Mouse (Mus musculus): ENCODE measurements around the gene Hist1h2bh. TPM values are rescaled to one million over a fixed set of nuclear protein-coding genes. Genes with fewer than 3 reads are reported as not detected.
A peak's percentile ranks its signal among the peaks of the same experiment; 100 is the strongest.

Hist1h2bh gene
- polyA plus RNA-seq, 1 experiment, result 5.1 TPM

DNA sequence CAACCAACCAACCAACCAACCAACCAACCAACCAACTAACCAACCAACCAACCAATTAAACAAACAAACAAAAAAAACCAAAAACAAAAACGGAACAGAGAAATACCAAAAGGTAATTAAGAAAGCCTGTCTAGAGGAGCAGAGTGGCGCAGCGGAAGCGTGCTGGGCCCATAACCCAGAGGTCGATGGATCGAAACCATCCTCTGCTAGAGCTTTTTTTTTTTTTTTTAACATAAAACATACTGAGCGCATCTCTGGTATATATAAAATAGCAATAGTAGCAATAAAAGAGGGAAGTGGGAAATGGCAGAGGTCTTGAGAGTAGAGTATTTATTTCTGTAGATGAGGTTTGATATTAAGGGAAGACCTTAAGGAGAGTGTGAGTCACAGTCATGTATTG lies 43.2 kb downstream of the Hist1h2bh start:
- TF ChIP-seq POLR2A (IDR thresholded peaks at IDR 0.05; ENCODE audit: low read depth, low read length) (no peak), CTCF (IDR thresholded peaks at IDR 0.05; ENCODE audit: extremely low read depth, insufficient read length, insufficient replicate concordance, low read depth, low read length) (no peak)
- Histone ChIP-seq H3K4me1 (ENCODE audit: control insufficient read depth, insufficient read depth, insufficient read length, low read length) (peaks cover 3% of the 10 kb centered on the region; the same call in 1 of the 2 replicates), H3K4me3 (ENCODE audit: low read depth, low read length) (no peak overlapping the region), H3K27me3 (ENCODE audit: control insufficient read depth, insufficient read depth, low read length) (no peaks in the 10 kb centered on the region), H3K36me3 (ENCODE audit: control insufficient read depth, insufficient read depth, low read length) (no peaks in the 10 kb centered on the region), H3K27ac (ENCODE audit: insufficient read depth, low read depth, low read length) (no peak overlapping the region)
- 70% methylated on average over 7 of the region's 7 CpGs for WGBS

DNA sequence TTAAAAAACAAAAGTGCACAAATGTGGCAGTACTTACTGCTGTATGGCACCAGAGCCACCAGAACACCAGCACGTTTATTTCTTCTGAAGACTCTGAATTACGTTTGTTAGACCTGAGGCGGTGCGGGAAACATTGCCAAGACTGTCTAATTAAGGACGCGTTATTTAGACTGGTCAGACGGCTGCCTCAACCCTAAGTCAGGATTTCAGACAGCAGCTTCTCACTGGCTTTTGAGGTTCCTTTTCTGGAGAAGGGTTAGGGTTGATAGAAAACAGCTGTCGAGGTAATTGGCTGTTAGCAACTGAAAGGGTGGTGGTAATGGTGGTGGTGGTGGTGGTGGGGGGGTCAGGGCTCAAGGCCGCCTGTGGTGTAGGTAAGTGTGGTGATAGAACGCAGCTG lies 44.5 kb downstream of the Hist1h2bh start:
- no peak overlapping the region for H3K27ac ChIP-seq (ENCODE audit: insufficient read depth, low read depth, low read length)
- 25% methylated on average over 10 of the region's 10 CpGs for WGBS
- no peak overlapping the region for H3K4me3 ChIP-seq (ENCODE audit: low read depth, low read length)
- no peaks in the 10 kb centered on the region for H3K27me3 ChIP-seq (ENCODE audit: control insufficient read depth, insufficient read depth, low read length)
- peaks cover 3% of the 10 kb centered on the region; the same call in 1 of the 2 replicates for H3K4me1 ChIP-seq (ENCODE audit: control insufficient read depth, insufficient read depth, insufficient read length, low read length)
- TF ChIP-seq POLR2A (IDR thresholded peaks at IDR 0.05; ENCODE audit: low read depth, low read length), result no peak
- no peak for TF ChIP-seq CTCF (IDR thresholded peaks at IDR 0.05; ENCODE audit: extremely low read depth, insufficient read length, insufficient replicate concordance, low read depth, low read length)
- no peaks in the 10 kb centered on the region for H3K36me3 ChIP-seq (ENCODE audit: control insufficient read depth, insufficient read depth, low read length)

DNA sequence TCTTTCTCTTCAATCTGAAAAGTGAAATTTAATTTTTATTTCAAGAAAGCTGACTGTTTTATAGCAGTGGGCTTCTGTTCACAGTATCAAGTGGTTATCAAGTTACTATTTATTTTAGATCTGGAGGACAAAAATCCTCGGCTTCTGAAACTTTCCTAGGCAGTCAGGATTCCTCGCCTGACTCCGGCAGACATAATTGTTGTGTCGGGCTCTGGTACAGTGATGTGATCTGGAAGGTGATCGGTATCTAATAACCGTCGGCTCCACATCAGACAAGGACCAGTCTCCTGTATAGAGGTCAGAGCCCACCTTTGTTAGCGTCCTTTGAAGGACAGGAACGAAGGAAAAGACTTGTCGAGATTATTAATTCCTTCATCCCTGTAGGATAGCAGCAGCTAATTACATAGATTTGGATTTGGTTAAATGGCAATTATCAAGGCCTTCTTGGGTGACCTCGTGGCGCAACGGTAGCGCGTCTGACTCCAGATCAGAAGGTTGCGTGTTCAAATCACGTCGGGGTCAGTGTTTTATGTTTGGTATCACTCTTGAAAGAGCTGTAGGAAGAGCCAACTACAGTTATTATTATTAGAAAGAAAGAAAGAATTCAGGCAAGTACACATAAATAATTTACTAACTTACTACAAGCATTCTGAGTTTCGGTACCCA lies 45.4 kb downstream of the Hist1h2bh start:
- Histone ChIP-seq H3K36me3 (ENCODE audit: control insufficient read depth, insufficient read depth, low read length) (no peaks in the 10 kb centered on the region), H3K27me3 (ENCODE audit: control insufficient read depth, insufficient read depth, low read length) (no peaks in the 10 kb centered on the region), H3K27ac (ENCODE audit: insufficient read depth, low read depth, low read length) (no peak overlapping the region), H3K4me1 (ENCODE audit: control insufficient read depth, insufficient read depth, insufficient read length, low read length) (peaks cover 3% of the 10 kb centered on the region; the same call in 1 of the 2 replicates), H3K4me3 (ENCODE audit: low read depth, low read length) (no peak overlapping the region)
- TF ChIP-seq POLR2A (IDR thresholded peaks at IDR 0.05; ENCODE audit: low read depth, low read length), result no peak
- TF ChIP-seq CTCF (IDR thresholded peaks at IDR 0.05; ENCODE audit: extremely low read depth, insufficient read length, insufficient replicate concordance, low read depth, low read length), result no peak
- WGBS, result 42% methylated on average over 19 of the region's 19 CpGs

DNA sequence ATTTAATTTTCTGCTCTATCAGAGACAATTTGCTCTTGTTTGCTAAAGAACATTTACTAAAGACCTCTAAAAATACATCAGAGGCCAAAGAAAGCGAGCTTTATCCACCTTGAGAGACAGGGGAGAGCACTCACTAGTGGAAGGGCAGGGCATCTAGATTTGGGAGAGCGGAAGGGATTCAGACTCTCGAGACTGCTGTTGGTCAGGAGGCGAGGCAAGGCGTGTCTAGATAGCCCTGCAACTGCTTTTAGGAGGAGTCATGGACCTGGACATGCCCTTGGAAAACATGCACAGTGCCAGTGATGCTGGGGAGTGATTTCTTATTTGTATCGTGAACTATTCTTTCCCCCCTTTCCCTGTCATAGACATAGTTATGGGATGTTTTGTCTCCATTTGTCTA lies 47.7 kb downstream of the Hist1h2bh start:
- no peak overlapping the region for H3K27ac ChIP-seq (ENCODE audit: insufficient read depth, low read depth, low read length)
- peaks cover 3% of the 10 kb centered on the region; the same call in 1 of the 2 replicates for H3K4me1 ChIP-seq (ENCODE audit: control insufficient read depth, insufficient read depth, insufficient read length, low read length)
- no peak for TF ChIP-seq CTCF (IDR thresholded peaks at IDR 0.05; ENCODE audit: extremely low read depth, insufficient read length, insufficient replicate concordance, low read depth, low read length)
- no peak for TF ChIP-seq POLR2A (IDR thresholded peaks at IDR 0.05; ENCODE audit: low read depth, low read length)
- no peaks in the 10 kb centered on the region for H3K36me3 ChIP-seq (ENCODE audit: control insufficient read depth, insufficient read depth, low read length)
- 69% methylated on average over 6 of the region's 6 CpGs for WGBS
- no peaks in the 10 kb centered on the region for H3K27me3 ChIP-seq (ENCODE audit: control insufficient read depth, insufficient read depth, low read length)
- no peak overlapping the region for H3K4me3 ChIP-seq (ENCODE audit: low read depth, low read length)

DNA sequence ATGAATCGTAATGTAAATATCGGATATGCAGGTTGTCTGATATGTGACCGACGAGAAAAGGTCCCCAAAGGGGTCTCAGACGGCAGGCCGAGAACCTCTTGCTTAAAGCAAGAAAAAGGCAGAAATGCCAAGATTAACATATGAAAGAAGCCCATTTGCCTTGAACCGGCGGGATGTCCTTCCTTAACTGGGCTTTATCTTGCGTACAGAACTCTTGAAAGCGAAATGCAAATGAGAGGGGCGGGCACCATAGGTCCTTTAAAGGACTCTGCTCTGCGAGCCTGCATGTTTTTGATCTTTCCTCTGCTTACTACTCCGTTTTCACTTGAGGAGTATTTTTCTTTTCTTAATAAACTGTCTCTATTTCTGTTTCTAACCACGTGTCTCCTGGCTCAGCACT lies 51.2 kb downstream of the Hist1h2bh start:
- TF ChIP-seq POLR2A (IDR thresholded peaks at IDR 0.05; ENCODE audit: low read depth, low read length) (no peak), CTCF (IDR thresholded peaks at IDR 0.05; ENCODE audit: extremely low read depth, insufficient read length, insufficient replicate concordance, low read depth, low read length) (no peak)
- H3K36me3 ChIP-seq (ENCODE audit: control insufficient read depth, insufficient read depth, low read length), result no peaks in the 10 kb centered on the region
- no peaks in the 10 kb centered on the region for H3K4me1 ChIP-seq (ENCODE audit: control insufficient read depth, insufficient read depth, insufficient read length, low read length)
- H3K27ac ChIP-seq (ENCODE audit: insufficient read depth, low read depth, low read length), result no peak overlapping the region
- H3K4me3 ChIP-seq (ENCODE audit: low read depth, low read length), result peak overlapping the region; percentile 15; the same call in 1 of the 2 replicates
- H3K27me3 ChIP-seq (ENCODE audit: control insufficient read depth, insufficient read depth, low read length), result no peaks in the 10 kb centered on the region
- 26% methylated on average over 14 of the region's 14 CpGs for WGBS

Other genes starting within 250 kb of the Hist1h2bh start
- gene Zfp322a, start 174.2 kb downstream of the Hist1h2bh start, polyA plus RNA-seq (2012; rRNA removed), result 0.15 and 0.20 TPM in 2 replicates
- gene Abt1, start 119.5 kb downstream of the Hist1h2bh start, polyA plus RNA-seq (2012; rRNA removed), result 0.95 and 1.2 TPM in 2 replicates
- gene Btn1a1, start 77.5 kb downstream of the Hist1h2bh start, polyA plus RNA-seq (2012; rRNA removed), result 0.05 TPM in 1 of 2 replicates, not detected in the other
- gene Btn2a2, start 54.5 kb downstream of the Hist1h2bh start, polyA plus RNA-seq (2012; rRNA removed), result not detected in 2 replicates
- 39.6 and 71.6 TPM in 2 replicates for gene Hist1h4h, start 12.3 kb downstream of the Hist1h2bh start, polyA plus RNA-seq (2012; rRNA removed)
- 631 and 1,420 TPM in 2 replicates for gene Hist1h2af, start 9.5 kb downstream of the Hist1h2bh start, polyA plus RNA-seq (2012; rRNA removed)
- 43.4 and 65.8 TPM in 2 replicates for gene Hist1h3g, start 8.0 kb downstream of the Hist1h2bh start, polyA plus RNA-seq (2012; rRNA removed)
- 9.6 and 13.1 TPM in 2 replicates for gene Hist1h3f, start 660 bp upstream of the Hist1h2bh start, polyA plus RNA-seq (2012; rRNA removed)
- gene Hist1h4f, start 8.3 kb upstream of the Hist1h2bh start, polyA plus RNA-seq (2012; rRNA removed), result 13.6 and 21.3 TPM in 2 replicates
- gene Hist1h1d, start 9.9 kb upstream of the Hist1h2bh start, polyA plus RNA-seq (2012; rRNA removed), result 0.27 and 0.29 TPM in 2 replicates
- gene Hist1h3e, start 19.0 kb upstream of the Hist1h2bh start, polyA plus RNA-seq (2012; rRNA removed), result 27.6 and 43.3 TPM in 2 replicates
- 27.3 and 38.0 TPM in 2 replicates for gene Hist1h2ae, start 27.8 kb upstream of the Hist1h2bh start, polyA plus RNA-seq (2012; rRNA removed)
- gene Hist1h2bg, start 28.0 kb upstream of the Hist1h2bh start, polyA plus RNA-seq (2012; rRNA removed), result 32.8 and 51.3 TPM in 2 replicates
- gene Hist1h2bf, start 30.8 kb upstream of the Hist1h2bh start, polyA plus RNA-seq (2012; rRNA removed), result 9.0 and 24.6 TPM in 2 replicates
- 21.3 and 30.3 TPM in 2 replicates for gene Hist1h2ad, start 31.0 kb upstream of the Hist1h2bh start, polyA plus RNA-seq (2012; rRNA removed)
- 11.5 and 24.2 TPM in 2 replicates for gene Hist1h3d, start 32.4 kb upstream of the Hist1h2bh start, polyA plus RNA-seq (2012; rRNA removed)
- gene Hist1h4d, start 38.2 kb upstream of the Hist1h2bh start, polyA plus RNA-seq (2012; rRNA removed), result 10.1 and 13.8 TPM in 2 replicates
- gene Hist1h2be, start 77.7 kb upstream of the Hist1h2bh start, polyA plus RNA-seq (2012; rRNA removed), result 1.5 and 1.8 TPM in 2 replicates
- gene Hist1h1e, start 79.2 kb upstream of the Hist1h2bh start, polyA plus RNA-seq (2012; rRNA removed), result 2.2 and 2.4 TPM in 2 replicates
- gene Hist1h2ac, start 140.6 kb upstream of the Hist1h2bh start, polyA plus RNA-seq (2012; rRNA removed), result 3.1 and 4.0 TPM in 2 replicates
- 210 and 772 TPM in 2 replicates for gene Hist1h2bc, start 140.8 kb upstream of the Hist1h2bh start, polyA plus RNA-seq (2012; rRNA removed)
- not detected in 2 replicates for gene Hist1h1t, start 152.4 kb upstream of the Hist1h2bh start, polyA plus RNA-seq (2012; rRNA removed)
- gene Hist1h4c, start 155.1 kb upstream of the Hist1h2bh start, polyA plus RNA-seq (2012; rRNA removed), result 13.7 and 17.8 TPM in 2 replicates
- gene Hfe, start 167.5 kb upstream of the Hist1h2bh start, polyA plus RNA-seq (2012; rRNA removed), result 3.5 and 7.7 TPM in 2 replicates
- 25.6 and 68.0 TPM in 2 replicates for gene Hist1h1c, start 195.4 kb upstream of the Hist1h2bh start, polyA plus RNA-seq (2012; rRNA removed)
- 39.3 and 49.1 TPM in 2 replicates for gene Hist1h3c, start 202.2 kb upstream of the Hist1h2bh start, polyA plus RNA-seq (2012; rRNA removed)
- gene Hist1h2bb, start 203.3 kb upstream of the Hist1h2bh start, polyA plus RNA-seq (2012; rRNA removed), result 17.8 and 19.7 TPM in 2 replicates
- 32.5 and 55.3 TPM in 2 replicates for gene Hist1h2ab, start 207.7 kb upstream of the Hist1h2bh start, polyA plus RNA-seq (2012; rRNA removed)
- 39.8 and 49.8 TPM in 2 replicates for gene Hist1h3b, start 208.9 kb upstream of the Hist1h2bh start, polyA plus RNA-seq (2012; rRNA removed)
- gene Hist1h4b, start 213.6 kb upstream of the Hist1h2bh start, polyA plus RNA-seq (2012; rRNA removed), result 17.0 and 25.9 TPM in 2 replicates
- 17.4 and 19.9 TPM in 2 replicates for gene Hist1h4a, start 217.8 kb upstream of the Hist1h2bh start, polyA plus RNA-seq (2012; rRNA removed)
- gene Hist1h3a, start 219.0 kb upstream of the Hist1h2bh start, polyA plus RNA-seq (2012; rRNA removed), result 32.6 and 42.4 TPM in 2 replicates
- 0.53 and 0.95 TPM in 2 replicates for gene Hist1h1a, start 220.3 kb upstream of the Hist1h2bh start, polyA plus RNA-seq (2012; rRNA removed)
- gene Trim38, start 226.5 kb upstream of the Hist1h2bh start, polyA plus RNA-seq (2012; rRNA removed), result 0.90 and 4.5 TPM in 2 replicates